Mouse (Mus musculus): ENCODE results near the gene Trim65. TPM values are rescaled to one million over a fixed set of nuclear protein-coding genes. Genes with fewer than 3 reads are reported as not detected.

The Trim65 gene
- polyA plus RNA-seq, 1 experiment = 22.4 TPM

GRCm38 (mm10) chr11:116163002-116163401 is 32.1 kb upstream of the Trim65 start:
- no peak overlapping the region for H3K27ac ChIP-seq (ENCODE audit: insufficient read depth, low read depth, low read length)
- TF ChIP-seq CTCF (IDR thresholded peaks at IDR 0.05; ENCODE audit: low read depth, low read length) (no peak), POLR2A (IDR thresholded peaks at IDR 0.05; ENCODE audit: borderline replicate concordance, low read depth, low read length) (no peak)
- H3K4me3 ChIP-seq (ENCODE audit: insufficient read depth, low read length) = no peak overlapping the region
- H3K4me1 ChIP-seq (ENCODE audit: control insufficient read depth, insufficient read depth, low read length) = peaks cover 3% of the 10 kb centered on the region; the same call in 1 of the 2 replicates

- Histone ChIP-seq H3K27ac (ENCODE audit: insufficient read depth, low read depth, low read length) (no peak overlapping the region), H3K4me3 (ENCODE audit: insufficient read depth, low read length) (no peak overlapping the region), H3K4me1 (ENCODE audit: control insufficient read depth, insufficient read depth, low read length) (peaks cover 3% of the 10 kb centered on the region; the same call in 1 of the 2 replicates)
- TF ChIP-seq POLR2A (IDR thresholded peaks at IDR 0.05; ENCODE audit: borderline replicate concordance, low read depth, low read length) (no peak), CTCF (IDR thresholded peaks at IDR 0.05; ENCODE audit: low read depth, low read length) (no peak)
Observed at GRCm38 (mm10) chr11:116162146-116162545, 31.2 kb upstream of the Trim65 start.

GRCm38 (mm10) chr11:116161312-116161711 is 30.4 kb upstream of the Trim65 start:
- H3K27ac ChIP-seq (ENCODE audit: insufficient read depth, low read depth, low read length) = no peak overlapping the region
- no peaks in the 10 kb centered on the region for H3K4me1 ChIP-seq (ENCODE audit: control insufficient read depth, insufficient read depth, low read length)
- no peak for TF ChIP-seq CTCF (IDR thresholded peaks at IDR 0.05; ENCODE audit: low read depth, low read length)
- no peak for TF ChIP-seq POLR2A (IDR thresholded peaks at IDR 0.05; ENCODE audit: borderline replicate concordance, low read depth, low read length)
- no peak overlapping the region for H3K4me3 ChIP-seq (ENCODE audit: insufficient read depth, low read length)

- Histone ChIP-seq H3K27ac (ENCODE audit: insufficient read depth, low read depth, low read length) (no peak overlapping the region), H3K4me3 (ENCODE audit: insufficient read depth, low read length) (no peak overlapping the region), H3K4me1 (ENCODE audit: control insufficient read depth, insufficient read depth, low read length) (peaks cover 16% of the 10 kb centered on the region)
- no peak for TF ChIP-seq CTCF (IDR thresholded peaks at IDR 0.05; ENCODE audit: low read depth, low read length)
- no peak for TF ChIP-seq POLR2A (IDR thresholded peaks at IDR 0.05; ENCODE audit: borderline replicate concordance, low read depth, low read length)
Observed at GRCm38 (mm10) chr11:116150960-116151359, 20.0 kb upstream of the Trim65 start.

GRCm38 (mm10) chr11:116149341-116149740 is 18.4 kb upstream of the Trim65 start:
- Histone ChIP-seq H3K4me3 (ENCODE audit: insufficient read depth, low read length) (no peak overlapping the region), H3K27ac (ENCODE audit: insufficient read depth, low read depth, low read length) (no peak overlapping the region), H3K4me1 (ENCODE audit: control insufficient read depth, insufficient read depth, low read length) (peaks cover 22% of the 10 kb centered on the region)
- no peak for TF ChIP-seq POLR2A (IDR thresholded peaks at IDR 0.05; ENCODE audit: borderline replicate concordance, low read depth, low read length)
- no peak for TF ChIP-seq CTCF (IDR thresholded peaks at IDR 0.05; ENCODE audit: low read depth, low read length)

- Histone ChIP-seq H3K4me3 (ENCODE audit: insufficient read depth, low read length) (no peak overlapping the region), H3K27ac (ENCODE audit: insufficient read depth, low read depth, low read length) (no peak overlapping the region), H3K4me1 (ENCODE audit: control insufficient read depth, insufficient read depth, low read length) (peaks cover 23% of the 10 kb centered on the region)
- no peak for TF ChIP-seq POLR2A (IDR thresholded peaks at IDR 0.05; ENCODE audit: borderline replicate concordance, low read depth, low read length)
- TF ChIP-seq CTCF (IDR thresholded peaks at IDR 0.05; ENCODE audit: low read depth, low read length) = no peak
Observed at GRCm38 (mm10) chr11:116148761-116149221, 17.9 kb upstream of the Trim65 start.

- peaks cover 38% of the 10 kb centered on the region for H3K4me1 ChIP-seq (ENCODE audit: control insufficient read depth, insufficient read depth, low read length)
- H3K4me3 ChIP-seq (ENCODE audit: insufficient read depth, low read length) = peak overlapping the region; percentile 24; the same call in 1 of the 2 replicates
- H3K27ac ChIP-seq (ENCODE audit: insufficient read depth, low read depth, low read length) = peak overlapping the region; percentile 43
- TF ChIP-seq CTCF (IDR thresholded peaks at IDR 0.05; ENCODE audit: low read depth, low read length) (no peak), POLR2A (IDR thresholded peaks at IDR 0.05; ENCODE audit: borderline replicate concordance, low read depth, low read length) (no peak)
Observed at GRCm38 (mm10) chr11:116146294-116146985, 15.5 kb upstream of the Trim65 start.

- TF ChIP-seq CTCF (IDR thresholded peaks at IDR 0.05; ENCODE audit: low read depth, low read length) (no peak), POLR2A (IDR thresholded peaks at IDR 0.05; ENCODE audit: borderline replicate concordance, low read depth, low read length) (no peak)
- Histone ChIP-seq H3K27ac (ENCODE audit: insufficient read depth, low read depth, low read length) (peak overlapping the region; percentile 50), H3K4me3 (ENCODE audit: insufficient read depth, low read length) (no peak overlapping the region), H3K4me1 (ENCODE audit: control insufficient read depth, insufficient read depth, low read length) (peaks cover 38% of the 10 kb centered on the region)
Observed at GRCm38 (mm10) chr11:116145481-116146293, 14.8 kb upstream of the Trim65 start.

- Histone ChIP-seq H3K4me3 (ENCODE audit: insufficient read depth, low read length) (no peak overlapping the region), H3K27ac (ENCODE audit: insufficient read depth, low read depth, low read length) (no peak overlapping the region), H3K4me1 (ENCODE audit: control insufficient read depth, insufficient read depth, low read length) (peaks cover 41% of the 10 kb centered on the region)
- no peak for TF ChIP-seq POLR2A (IDR thresholded peaks at IDR 0.05; ENCODE audit: borderline replicate concordance, low read depth, low read length)
- TF ChIP-seq CTCF (IDR thresholded peaks at IDR 0.05; ENCODE audit: low read depth, low read length) = no peak
Observed at GRCm38 (mm10) chr11:116143468-116143867, 12.5 kb upstream of the Trim65 start.
